Mouse (Mus musculus) thymus, adult 2 months (tissue): Measurements from ENCODE around the gene Kcnh1.

Experiments used
- CTCF ChIP-seq: fragments of 200-500 bp; IDR thresholded peaks from 2 replicates; pipeline ENCODE4 v1.5.1; 2012; ENCODE audit warnings: mild to moderate bottlenecking, control low read depth, low read length, moderate library complexity, borderline replicate concordance; ENCODE audit not compliant: control insufficient read depth, poor library complexity, insufficient read depth; ENCODE audit errors: extremely low read depth
- POLR2A ChIP-seq: fragments of 200-500 bp; IDR thresholded peaks from 2 replicates; pipeline ENCODE4 v1.6.1; 2012; ENCODE audit warnings: mild to moderate bottlenecking, low read length, control low read depth, moderate library complexity; ENCODE audit not compliant: control insufficient read depth, poor library complexity, insufficient read depth; ENCODE audit errors: extremely low read depth

DNA sequence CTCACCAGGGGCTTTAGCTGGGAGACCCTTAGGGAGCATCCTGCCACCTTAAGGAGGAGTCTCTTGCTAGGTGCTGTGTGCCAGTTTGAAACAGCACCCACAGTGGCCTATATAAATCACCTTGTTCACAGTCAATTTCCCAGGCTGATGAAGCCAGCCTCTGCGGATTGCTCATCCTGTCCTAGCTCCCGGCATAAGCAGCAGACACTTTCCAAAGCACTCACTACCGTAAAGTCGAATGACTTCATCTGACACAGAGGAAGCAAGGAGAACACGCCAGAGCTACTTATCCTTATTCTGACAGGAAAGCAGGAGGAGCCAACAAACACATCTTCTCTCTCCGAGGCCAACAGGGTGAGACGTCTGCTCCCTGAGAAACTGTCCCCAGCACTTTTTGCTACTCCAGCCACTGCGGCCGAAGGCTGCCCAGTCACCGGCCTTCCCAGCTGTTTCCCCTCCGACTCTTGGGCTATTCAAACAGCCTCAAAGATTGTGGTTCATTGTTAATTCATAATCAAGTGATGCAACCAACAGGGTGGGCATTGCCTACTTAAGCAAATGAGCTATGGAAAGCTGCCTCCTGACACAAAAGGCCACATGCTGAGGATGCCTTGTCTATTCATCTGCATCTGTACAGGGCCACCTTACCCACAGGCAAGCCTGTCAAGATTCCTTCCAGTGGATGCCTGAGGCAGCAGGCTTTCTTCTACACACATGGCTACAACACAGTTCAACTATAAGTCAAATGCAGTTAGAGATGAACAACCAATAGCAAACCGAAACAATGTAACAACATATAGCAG, 332.0 kb downstream of the Kcnh1 start:
- TF ChIP-seq CTCF (no peak), POLR2A (no peak)
